Mouse (Mus musculus) small intestine, adult 10 weeks (tissue): ENCODE results near the gene Txndc5. TPM values are rescaled to one million over a fixed set of nuclear protein-coding genes. Genes with fewer than 3 reads are reported as not detected.

Experiments
- polyA plus RNA-seq: library from polyadenylated mRNA; stranded (reverse); fragments of 350-450 nt; fragmentation: Illumina TruSeq; extraction: RNeasy Lipid Tissue Mini Kit (QIAGEN cat#74804); gene quantifications from one replicate; pipeline ENCODE4 v1.2.3, GENCODE M21; 2014; ENCODE audit warnings: low replicate concordance

Txndc5 gene
- 20.7 TPM for polyA plus RNA-seq

DNA sequence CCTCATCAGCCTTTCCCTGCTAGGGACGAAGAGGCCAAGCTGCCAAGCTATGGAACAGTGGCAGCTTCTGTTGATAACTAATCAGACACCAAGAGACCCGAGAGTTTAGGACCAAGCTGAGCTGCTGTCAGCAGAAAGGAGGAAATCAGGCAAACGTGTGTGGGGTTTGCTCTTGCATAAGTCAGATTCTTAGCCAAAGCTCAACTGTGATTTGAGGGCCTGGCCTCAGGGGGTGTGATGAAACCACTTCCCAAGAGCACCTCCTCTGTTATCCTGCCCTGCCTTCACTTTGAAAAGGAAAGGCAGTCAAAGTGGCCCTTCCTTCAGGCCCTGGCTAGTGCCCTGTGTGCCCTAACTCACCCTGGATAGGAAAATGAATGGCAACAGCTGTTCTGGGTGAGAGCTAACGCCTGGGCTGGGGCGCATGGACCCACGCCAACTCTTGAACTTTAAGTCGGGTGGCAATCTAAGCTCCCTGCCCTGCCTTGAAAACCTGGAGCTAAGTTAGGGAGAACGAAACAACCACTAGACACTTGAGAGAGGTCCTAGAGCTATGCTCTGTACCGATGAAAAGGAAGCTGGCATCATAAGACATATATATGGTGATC, at the start of gene Txndc5:
Gene Txndc5 (minus strand): TSS at position 138 of the 608 bp plus-strand sequence.

Other genes with a start within 250 kb of the Txndc5 start
- 0.74 TPM for gene Bmp6, start 183.7 kb downstream of the Txndc5 start, polyA plus RNA-seq
- 3.9 TPM for gene Bloc1s5, start 106.3 kb upstream of the Txndc5 start, polyA plus RNA-seq
- gene Eef1e1, start 130.2 kb upstream of the Txndc5 start, polyA plus RNA-seq, result 23.9 TPM